Mouse (Mus musculus): ENCODE measurements around the gene Ralb.
A peak's percentile ranks its signal among the peaks of the same experiment; 100 is the strongest.

Ralb gene

GRCm38 (mm10) chr1:119451417-119451816 is 53.2 kb downstream of the Ralb start:
- peak; percentile 67 for DNase-seq (ENCODE audit: low read depth, low spot score)

GRCm38 (mm10) chr1:119450651-119451345 is 53.8 kb downstream of the Ralb start:
- DNase-seq (ENCODE audit: low read depth, low spot score), result no peak

GRCm38 (mm10) chr1:119446753-119447283 is 57.8 kb downstream of the Ralb start:
- no peak for DNase-seq (ENCODE audit: low read depth, low spot score)

GRCm38 (mm10) chr1:119443591-119444350 is 60.8 kb downstream of the Ralb start:
- no peak for DNase-seq (ENCODE audit: low read depth, low spot score)

- no peak for DNase-seq (ENCODE audit: low read depth, low spot score)
Measured at GRCm38 (mm10) chr1:119442901-119443300, 61.7 kb downstream of the Ralb start.

GRCm38 (mm10) chr1:119438105-119438637 is 66.4 kb downstream of the Ralb start:
- no peak for DNase-seq (ENCODE audit: low read depth, low spot score)

GRCm38 (mm10) chr1:119437401-119437800 is 67.2 kb downstream of the Ralb start:
- DNase-seq (ENCODE audit: low read depth, low spot score), result no peak

- DNase-seq (ENCODE audit: low read depth, low spot score), result no peak
Measured at GRCm38 (mm10) chr1:119424141-119424860, 80.3 kb downstream of the Ralb start.

- peak; percentile 67 for DNase-seq (ENCODE audit: low read depth, low spot score)
Measured at GRCm38 (mm10) chr1:119423510-119423909, 81.1 kb downstream of the Ralb start.

GRCm38 (mm10) chr1:119422460-119423015 is 82.1 kb downstream of the Ralb start:
- peak; percentile 10 for DNase-seq (ENCODE audit: low read depth, low spot score)

- DNase-seq (ENCODE audit: low read depth, low spot score), result peak; percentile 43
Measured at GRCm38 (mm10) chr1:119421576-119422421, 82.8 kb downstream of the Ralb start, which contains the start of gene Inhbb. Gene Inhbb, minus strand, starts transcription at chr1:119422248.

GRCm38 (mm10) chr1:119420984-119421575 is 83.5 kb downstream of the Ralb start:
- DNase-seq (ENCODE audit: low read depth, low spot score), result peak; percentile 8

Data from brain, adult 2 months (tissue).